Mouse (Mus musculus) stomach, postnatal 0 days (tissue): ENCODE measurements around the gene Bbx. TPM values are rescaled to one million over a fixed set of nuclear protein-coding genes. Genes with fewer than 3 reads are reported as not detected.

Source experiments
- ATAC-seq: fragments of 200-750 bp; cut with Nextera tagmentation; 2 replicates; pipeline ENCODE4 v1.8.0; 2017; ENCODE audit not compliant: low FRiP score, low TSS enrichment
- DNase-seq: peaks from one replicate; pipeline ENCODE4 v3.0.0-alpha.2; 2016; ENCODE audit warnings: low spot score
- H3K27ac ChIP-seq: fragments of 300-500 bp; sonication (generic); replicated peaks from 2 replicates; pipeline ENCODE4 v1.5.1; 2014; ENCODE audit warnings: mild to moderate bottlenecking, control low read depth
- H3K27me3 ChIP-seq: fragments of 300-500 bp; sonication (generic); 2 replicates; pipeline ENCODE4 v1.6.1; 2014; ENCODE audit warnings: low read length; ENCODE audit not compliant: control insufficient read depth, insufficient read depth
- H3K36me3 ChIP-seq: fragments of 300-500 bp; sonication (generic); 2 replicates; pipeline ENCODE4 v1.6.1; 2014; ENCODE audit warnings: low read length, mixed read lengths; ENCODE audit not compliant: control insufficient read depth, insufficient read depth
- H3K4me1 ChIP-seq: fragments of 300-500 bp; sonication (generic); replicated peaks from 2 replicates; pipeline ENCODE4 v1.6.1; 2014; ENCODE audit warnings: antibody characterized with exemption; ENCODE audit not compliant: control insufficient read depth, insufficient read depth
- H3K4me2 ChIP-seq: fragments of 300-500 bp; sonication (generic); replicated peaks from 2 replicates; pipeline ENCODE4 v1.6.1; 2014; ENCODE audit warnings: low read depth, mild to moderate bottlenecking, control low read depth, moderate library complexity
- H3K4me3 ChIP-seq: fragments of 300-500 bp; sonication (generic); 2 replicates; pipeline ENCODE4 v1.5.1; 2014; ENCODE audit warnings: low read depth, low read length, control low read depth
- H3K9ac ChIP-seq: fragments of 300-500 bp; sonication (generic); 2 replicates; pipeline ENCODE4 v1.6.1; 2014; ENCODE audit warnings: mild to moderate bottlenecking, low read length, control low read depth, mixed read lengths
- H3K9me3 ChIP-seq: fragments of 300-500 bp; sonication (generic); 2 replicates; pipeline ENCODE4 v1.6.1; 2016; ENCODE audit warnings: low read length; ENCODE audit not compliant: control insufficient read depth
- CTCF ChIP-seq: IDR thresholded peaks from 2 replicates; pipeline ENCODE4 v1.5.1; 2016; ENCODE audit warnings: antibody characterized with exemption, low read depth, mild to moderate bottlenecking, moderate library complexity
- EP300 ChIP-seq: optimal IDR thresholded peaks from 2 replicates; pipeline ENCODE3; 2016; ENCODE audit warnings: antibody characterized with exemption
- WGBS: fragments of 180-500 bp; shearing (Covaris S2); extraction: QIAGEN DNeasy Blood & Tissue Kit; methylation state at CpG from one replicate; pipeline ENCODE4 v1.1.7; 2014; 5-methylcytosine and 5-hydroxymethylcytosine counted together
- polyA plus RNA-seq: library from polyadenylated mRNA; unstranded; fragments of >200 nt; fragmentation: Nextera tagmentation; extraction: Ambion mirVana; gene quantifications from 2 replicates; pipeline ENCODE4 v1.2.1, GENCODE M21; 2015

Gene Bbx
- polyA plus RNA-seq, 1 experiment from 2014 or later: 17.9 TPM

DNA sequence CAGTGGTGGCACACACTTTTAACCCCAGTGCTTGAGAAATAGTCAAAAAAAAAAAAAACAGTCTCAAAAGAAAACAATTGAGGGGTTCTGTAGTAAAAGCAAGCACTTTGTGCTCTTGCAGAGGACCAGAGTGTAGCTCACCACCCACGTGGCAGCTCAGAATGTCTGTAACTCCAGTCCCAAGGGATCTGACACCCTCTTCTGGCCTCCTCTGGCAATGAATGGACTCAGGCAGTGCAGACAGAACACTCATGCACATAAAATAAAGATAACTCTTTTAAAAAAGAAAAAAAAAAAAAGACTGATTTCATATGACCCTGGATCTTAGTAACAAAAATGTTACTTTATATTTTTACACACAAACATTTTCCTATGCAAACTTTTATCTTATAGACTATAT, 12.1 kb downstream of the Bbx start:
- no peak for ATAC-seq
- no peak overlapping the region for H3K4me3 ChIP-seq
- H3K27me3 ChIP-seq: no peaks in the 10 kb centered on the region
- H3K27ac ChIP-seq: no peak overlapping the region
- DNase-seq: no peak
- H3K4me1 ChIP-seq: no peaks in the 10 kb centered on the region
- no peak overlapping the region for H3K4me2 ChIP-seq
- no peak for TF ChIP-seq EP300
- TF ChIP-seq CTCF: peak; percentile 45
- no peak overlapping the region for H3K9ac ChIP-seq
- WGBS: 35% methylated on average over 1 of the region's 1 CpGs
- no peaks in the 10 kb centered on the region for H3K9me3 ChIP-seq
- no peaks in the 10 kb centered on the region for H3K36me3 ChIP-seq

DNA sequence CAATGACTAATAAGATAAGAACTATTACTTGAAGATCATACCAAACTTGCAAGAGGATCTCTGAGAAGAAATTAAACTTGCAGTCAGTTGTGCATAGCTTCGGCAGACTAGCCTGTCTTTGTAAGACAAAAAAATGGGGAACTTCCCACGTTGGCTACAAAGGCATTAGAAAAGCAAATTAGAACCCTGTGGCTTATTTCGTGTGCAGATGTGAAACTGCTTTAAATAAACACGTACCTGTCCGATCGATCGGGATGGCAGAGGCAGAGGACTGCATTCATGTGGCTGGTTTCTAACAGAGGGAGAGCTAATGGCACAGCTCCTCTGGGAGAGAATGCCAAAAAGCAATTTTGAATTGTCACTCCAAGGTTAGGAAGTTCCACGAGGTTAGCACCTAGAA, 16.8 kb downstream of the Bbx start:
- H3K4me3 ChIP-seq: no peak overlapping the region
- no peaks in the 10 kb centered on the region for H3K27me3 ChIP-seq
- no peaks in the 10 kb centered on the region for H3K9me3 ChIP-seq
- no peaks in the 10 kb centered on the region for H3K36me3 ChIP-seq
- ATAC-seq: no peak
- H3K4me2 ChIP-seq: no peak overlapping the region
- WGBS: 78% methylated on average over 8 of the region's 8 CpGs
- H3K27ac ChIP-seq: no peak overlapping the region
- DNase-seq: no peak
- H3K4me1 ChIP-seq: no peaks in the 10 kb centered on the region
- TF ChIP-seq EP300 (no peak), CTCF (no peak)
- no peak overlapping the region for H3K9ac ChIP-seq

DNA sequence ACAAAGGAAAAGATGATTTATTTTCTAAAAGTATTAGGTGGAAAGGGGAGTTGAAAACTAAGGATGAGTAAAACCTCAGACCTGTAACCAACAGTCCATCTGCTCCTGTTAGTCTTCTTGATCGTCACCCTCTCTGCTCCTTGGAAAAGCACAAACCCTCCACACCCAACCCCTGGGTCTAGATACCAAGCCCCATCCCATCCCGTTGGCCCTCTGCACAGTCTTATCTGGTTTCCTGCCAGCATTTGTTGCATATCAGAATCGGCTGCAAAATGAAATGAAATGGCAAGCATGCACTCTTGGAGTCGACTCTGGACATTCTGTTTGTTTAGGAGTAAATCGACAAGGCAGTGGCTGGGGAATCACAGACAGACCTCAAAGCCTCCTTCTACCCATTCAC, 29.3 kb downstream of the Bbx start:
- Histone ChIP-seq H3K9me3 (no peaks in the 10 kb centered on the region), H3K9ac (no peak overlapping the region), H3K4me2 (no peak overlapping the region), H3K27ac (no peak overlapping the region), H3K27me3 (no peaks in the 10 kb centered on the region), H3K4me1 (no peaks in the 10 kb centered on the region), H3K36me3 (no peaks in the 10 kb centered on the region), H3K4me3 (no peak overlapping the region)
- ATAC-seq (no peak), DNase-seq (no peak)
- TF ChIP-seq CTCF (no peak), EP300 (no peak)
- WGBS: 43% methylated on average over 5 of the region's 5 CpGs

DNA sequence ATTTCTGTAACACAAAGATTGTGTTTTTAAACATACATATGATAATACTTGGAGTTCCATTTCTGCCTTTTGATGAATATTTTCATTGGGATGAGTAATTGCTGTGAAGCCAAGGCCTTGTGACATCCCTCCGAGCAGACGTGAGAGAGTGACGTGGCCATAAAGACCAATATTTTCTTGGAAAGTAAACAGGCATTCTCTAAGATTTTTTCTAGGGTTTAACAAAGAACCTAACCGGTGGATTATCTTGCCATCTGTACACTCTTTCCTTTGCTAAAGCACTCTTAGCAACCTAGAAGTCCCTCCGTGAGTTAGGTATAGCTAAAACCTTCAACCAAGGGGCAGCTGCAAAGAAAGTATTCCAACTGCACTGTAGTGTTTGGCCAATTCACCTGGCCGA, 32.4 kb downstream of the Bbx start:
- H3K36me3 ChIP-seq: no peaks in the 10 kb centered on the region
- DNase-seq (no peak), ATAC-seq (no peak)
- no peak overlapping the region for H3K27ac ChIP-seq
- no peak overlapping the region for H3K9ac ChIP-seq
- H3K27me3 ChIP-seq: no peaks in the 10 kb centered on the region
- H3K4me2 ChIP-seq: no peak overlapping the region
- H3K9me3 ChIP-seq: no peaks in the 10 kb centered on the region
- WGBS: 83% methylated on average over 6 of the region's 6 CpGs
- TF ChIP-seq EP300 (no peak), CTCF (no peak)
- H3K4me3 ChIP-seq: no peak overlapping the region
- H3K4me1 ChIP-seq: no peaks in the 10 kb centered on the region

- no peak for DNase-seq
- no peaks in the 10 kb centered on the region for H3K27me3 ChIP-seq
- WGBS: 75% methylated on average over 4 of the region's 4 CpGs
- H3K4me3 ChIP-seq: no peak overlapping the region
- H3K9ac ChIP-seq: no peak overlapping the region
- H3K27ac ChIP-seq: no peak overlapping the region
- H3K4me2 ChIP-seq: no peak overlapping the region
- no peak for ATAC-seq
- no peaks in the 10 kb centered on the region for H3K4me1 ChIP-seq
- H3K36me3 ChIP-seq: no peaks in the 10 kb centered on the region
- peak; percentile 53 for TF ChIP-seq CTCF
- TF ChIP-seq EP300: no peak
- no peaks in the 10 kb centered on the region for H3K9me3 ChIP-seq
These were observed 33.6 kb downstream of the Bbx start for GRCm38 (mm10) chr16:50398564-50398963.

- H3K27ac ChIP-seq: no peak overlapping the region
- no peak overlapping the region for H3K4me3 ChIP-seq
- no peak overlapping the region for H3K4me2 ChIP-seq
- no peak overlapping the region for H3K9ac ChIP-seq
- no peak for ATAC-seq
- DNase-seq: no peak
- no peaks in the 10 kb centered on the region for H3K27me3 ChIP-seq
- H3K9me3 ChIP-seq: no peaks in the 10 kb centered on the region
- H3K4me1 ChIP-seq: no peaks in the 10 kb centered on the region
- 73% methylated on average over 6 of the region's 6 CpGs for WGBS
- H3K36me3 ChIP-seq: no peaks in the 10 kb centered on the region
- TF ChIP-seq CTCF (no peak), EP300 (no peak)
These were observed 36.1 kb downstream of the Bbx start for GRCm38 (mm10) chr16:50395928-50396612.
